Mouse (Mus musculus): Measurements from ENCODE around the gene Olfr1198.

Olfr1198 gene
- long read RNA-seq, experiment 1 = 0 reads
- long read RNA-seq, experiment 2 = 0 reads

- intact Hi-C loops (cut with DNase I) = no loop called here
Measured at GRCm38 (mm10) chr2:88751270-88751669, at the start of gene Olfr1198. TSS of gene Olfr1198 (minus strand) at chr2:88751370.

GRCm38 (mm10) chr2:88792736-88793135, 41.6 kb upstream of the Olfr1198 start, which contains the start of gene Olfr1201:
TSS of gene Olfr1201 (plus strand) at chr2:88793036.
- intact Hi-C loops (cut with DNase I) = no loop called here

- intact Hi-C loops (cut with DNase I) = no loop called here
Measured at GRCm38 (mm10) chr2:88770388-88770787, 19.2 kb upstream of the Olfr1198 start, which contains the start of gene Olfr1200. TSS of gene Olfr1200 (minus strand) at chr2:88770488.

- intact Hi-C loops (cut with DNase I) = no loop called here
Measured at GRCm38 (mm10) chr2:88760369-88760768, 9.2 kb upstream of the Olfr1198 start, which contains the start of gene Olfr1199. TSS of gene Olfr1199 (minus strand) at chr2:88760469.

- intact Hi-C loops (cut with DNase I) = no loop called here
Measured at GRCm38 (mm10) chr2:88743379-88743778, 7.8 kb downstream of the Olfr1198 start.

GRCm38 (mm10) chr2:88732266-88732665, 18.9 kb downstream of the Olfr1198 start, which contains the start of gene Olfr1197:
TSS of gene Olfr1197 (minus strand) at chr2:88732366.
- intact Hi-C loops (cut with DNase I) = no loop called here

GRCm38 (mm10) chr2:88704497-88704896, 46.7 kb downstream of the Olfr1198 start, which contains the start of gene Olfr1196:
TSS of gene Olfr1196 (minus strand) at chr2:88704597.
- intact Hi-C loops (cut with DNase I) = no loop called here
